Mouse (Mus musculus): ENCODE data around the gene Dnajb12. TPM values are rescaled to one million over a fixed set of nuclear protein-coding genes. Genes with fewer than 3 reads are reported as not detected.

The Dnajb12 gene
- total and polyA plus RNA-seq, 3 experiments: 13.3 to 217 (median 41.7) TPM

DNA sequence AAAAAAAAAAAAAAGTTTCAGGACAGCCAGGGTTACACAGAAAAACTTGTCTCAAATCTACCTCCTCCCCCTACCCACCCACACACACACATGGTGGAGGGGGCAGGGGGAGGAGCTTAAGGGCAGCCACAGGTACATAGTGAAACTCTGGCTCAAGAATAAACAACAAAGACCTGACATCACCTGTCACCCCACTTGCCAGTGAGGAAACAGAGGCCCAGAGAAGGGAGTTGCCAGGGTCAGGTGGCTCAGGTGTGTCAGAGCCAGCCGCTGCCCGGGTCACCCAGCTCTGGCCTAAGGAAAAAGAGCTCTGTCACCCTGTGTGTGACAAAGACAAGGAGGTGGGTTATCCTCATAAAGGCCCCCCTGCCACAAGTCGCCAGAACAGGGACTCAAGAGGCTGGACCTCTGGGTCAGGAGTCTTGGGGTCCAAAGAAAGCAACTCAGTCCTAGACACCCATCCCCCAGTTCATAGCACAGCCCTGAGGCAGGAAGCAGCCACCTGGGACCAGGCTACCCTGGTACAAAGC is 27.8 kb downstream of the Dnajb12 start:
- Histone ChIP-seq H3K4me3 (ENCODE audit: control insufficient read depth in 1 of 2, insufficient read depth in 1 of 2, low read depth in 2 of 2, low read length in 2 of 2) (no peak overlapping the region), H3K9me3 (replicated peaks; ENCODE audit: insufficient read depth, low read length) (no peaks in the 10 kb centered on the region), H3K9ac (ENCODE audit: control insufficient read depth, low read depth, low read length, poor library complexity, severe bottlenecking) (0 out of 2 replicates have a peak overlapping the region, but pooled peaks have one; percentile 2), H3K4me1 (ENCODE audit: control insufficient read depth in 1 of 2, insufficient read depth in 2 of 2, low read length in 2 of 2) (peaks cover 13 to 24% of the 10 kb centered on the region in 2 experiments; a peak in 3 of 4 replicates), H3K36me3 (ENCODE audit: control insufficient read depth in 1 of 2, insufficient read depth in 2 of 2, low read length in 2 of 2) (peaks cover 0 to 17% of the 10 kb centered on the region in 2 experiments; a peak in 2 of 4 replicates), H3K27me3 (ENCODE audit: control insufficient read depth in 1 of 2, insufficient read depth in 2 of 2, low read length in 2 of 2) (no peaks in the 10 kb centered on the region), H3K79me2 (ENCODE audit: control insufficient read depth, insufficient read depth, low read length, poor library complexity) (no peaks in the 10 kb centered on the region), H3K27ac (ENCODE audit: control insufficient read depth, low read depth, low read length) (no peak overlapping the region)
- no peak for TF ChIP-seq TCF12 (IDR thresholded peaks at IDR 0.05; ENCODE audit: low read depth, low read length)
- TF ChIP-seq MYB (IDR thresholded peaks at IDR 0.05; ENCODE audit: low read depth, low read length): no peak
- TF ChIP-seq TBP (IDR thresholded peaks at IDR 0.05; ENCODE audit: low read depth, low read length): no peak
- TF ChIP-seq BHLHE40 (IDR thresholded peaks at IDR 0.05; ENCODE audit: borderline replicate concordance, low read depth, low read length): no peak
- no peak for TF ChIP-seq ZKSCAN1 (IDR thresholded peaks at IDR 0.05; ENCODE audit: low read depth, low read length)
- TF ChIP-seq RAD21 (IDR thresholded peaks at IDR 0.05; ENCODE audit: low read depth, low read length): no peak
- no peak for TF ChIP-seq RCOR1 (IDR thresholded peaks at IDR 0.05; ENCODE audit: low read depth, low read length)
- TF ChIP-seq ZNF384 (IDR thresholded peaks at IDR 0.05; ENCODE audit: low read depth, low read length): no peak
- no peak for TF ChIP-seq MEF2A (IDR thresholded peaks at IDR 0.05; ENCODE audit: extremely low read depth, insufficient replicate concordance, low read depth, low read length, poor library complexity, severe bottlenecking)
- no peak for TF ChIP-seq MAZ (IDR thresholded peaks at IDR 0.05; ENCODE audit: low read depth, low read length)
- no peak for TF ChIP-seq CHD2 (IDR thresholded peaks at IDR 0.05; ENCODE audit: low read length)
- TF ChIP-seq TAL1 (IDR thresholded peaks at IDR 0.05; ENCODE audit: low read length): no peak
- TF ChIP-seq POLR2AphosphoS5 (IDR thresholded peaks at IDR 0.05; ENCODE audit: borderline replicate concordance, low read depth, low read length): no peak
- no peak for TF ChIP-seq GABPA (IDR thresholded peaks at IDR 0.05; ENCODE audit: low read depth, low read length)
- no peak for DNase-seq (ENCODE audit: low read depth, low spot score)

DNA sequence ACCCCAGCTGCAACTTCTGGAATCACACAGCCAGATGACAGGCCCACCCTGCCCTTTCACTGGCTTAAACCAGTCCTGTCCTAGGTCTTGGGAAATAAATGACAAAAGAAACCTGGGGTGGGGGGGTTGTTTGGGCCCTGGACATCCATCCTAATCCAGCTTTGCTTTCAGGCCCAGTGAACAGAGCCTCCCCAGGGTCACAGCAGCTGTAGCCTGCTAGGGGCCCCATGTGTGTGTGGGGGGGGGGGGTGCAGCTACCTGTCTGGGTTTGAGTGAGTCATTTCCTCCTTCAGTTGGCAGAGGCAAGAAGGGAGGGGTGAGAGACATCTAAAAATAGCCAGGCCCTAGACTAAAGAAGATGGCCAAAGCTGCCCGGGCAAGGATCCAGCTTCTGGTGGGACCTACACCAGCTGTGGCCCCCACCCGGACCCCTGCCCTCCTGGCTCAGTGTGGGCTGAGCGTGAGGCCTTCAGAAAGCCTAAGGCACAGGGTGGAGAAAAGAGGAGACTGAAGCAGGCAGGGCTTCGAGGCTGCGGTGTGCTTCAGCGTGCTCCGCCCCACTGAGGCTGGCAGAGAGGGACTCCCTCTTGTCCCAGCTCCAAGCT is 28.4 kb downstream of the Dnajb12 start:
- peaks cover 0 to 17% of the 10 kb centered on the region in 2 experiments; a peak in 2 of 4 replicates for H3K36me3 ChIP-seq (ENCODE audit: control insufficient read depth in 1 of 2, insufficient read depth in 2 of 2, low read length in 2 of 2)
- peak; percentile 70 for DNase-seq (ENCODE audit: low read depth, low spot score)
- peaks cover 13 to 24% of the 10 kb centered on the region in 2 experiments; a peak in 3 of 4 replicates for H3K4me1 ChIP-seq (ENCODE audit: control insufficient read depth in 1 of 2, insufficient read depth in 2 of 2, low read length in 2 of 2)
- peak overlapping the region; percentile 63 for H3K27ac ChIP-seq (ENCODE audit: control insufficient read depth, low read depth, low read length)
- H3K27me3 ChIP-seq (ENCODE audit: control insufficient read depth in 1 of 2, insufficient read depth in 2 of 2, low read length in 2 of 2): no peaks in the 10 kb centered on the region
- peak overlapping the region in 1 of 2 experiments; percentile 26; a peak in 1 of 4 replicates for H3K4me3 ChIP-seq (ENCODE audit: control insufficient read depth in 1 of 2, insufficient read depth in 1 of 2, low read depth in 2 of 2, low read length in 2 of 2)
- no peaks in the 10 kb centered on the region for H3K9me3 ChIP-seq (replicated peaks; ENCODE audit: insufficient read depth, low read length)
- peak overlapping the region; percentile 51 for H3K9ac ChIP-seq (ENCODE audit: control insufficient read depth, low read depth, low read length, poor library complexity, severe bottlenecking)
- no peaks in the 10 kb centered on the region for H3K79me2 ChIP-seq (ENCODE audit: control insufficient read depth, insufficient read depth, low read length, poor library complexity)
- TF ChIP-seq POLR2AphosphoS5 (IDR thresholded peaks at IDR 0.05; ENCODE audit: borderline replicate concordance, low read depth, low read length) (no peak), MAFK (IDR thresholded peaks at IDR 0.05; ENCODE audit: borderline replicate concordance, low read depth, low read length) (no peak), TBP (IDR thresholded peaks at IDR 0.05; ENCODE audit: low read depth, low read length) (no peak), NRF1 (IDR thresholded peaks at IDR 0.05; ENCODE audit: insufficient read depth, low read depth, low read length, poor library complexity, severe bottlenecking) (no peak), CHD1 (IDR thresholded peaks at IDR 0.05; ENCODE audit: low read depth, low read length) (no peak), E2F4 (IDR thresholded peaks at IDR 0.05; ENCODE audit: borderline replicate concordance, low read depth, low read length) (no peak), SIN3A (IDR thresholded peaks at IDR 0.05; ENCODE audit: low read length) (no peak; the same call in 1 of the 2 replicates), TAL1 (IDR thresholded peaks at IDR 0.05; ENCODE audit: low read length) (no peak), POLR2AphosphoS2 (IDR thresholded peaks at IDR 0.05; ENCODE audit: low read length) (no peak), HCFC1 (IDR thresholded peaks at IDR 0.05; ENCODE audit: low read depth, low read length) (peak; percentile 17; the same call in 1 of the 2 replicates), ZNF384 (IDR thresholded peaks at IDR 0.05; ENCODE audit: low read depth, low read length) (no peak), RCOR1 (IDR thresholded peaks at IDR 0.05; ENCODE audit: low read depth, low read length) (no peak), ELF1 (IDR thresholded peaks at IDR 0.05; ENCODE audit: low read depth, low read length) (no peak), EP300 (IDR thresholded peaks at IDR 0.05; ENCODE audit: low read depth in 1 of 2, low read length in 2 of 2) (peak; percentile 60 to 78), POLR2A (IDR thresholded peaks at IDR 0.05; ENCODE audit: control insufficient read depth in 1 of 2, insufficient read depth in 1 of 2, low read depth in 1 of 2, low read length in 2 of 2, poor library complexity in 1 of 2) (no peak), ZMIZ1 (IDR thresholded peaks at IDR 0.05; ENCODE audit: low read depth, low read length) (no peak), KAT2A (conservative IDR thresholded peaks at IDR 0.05; ENCODE audit: low read depth, low read length) (no peak), USF2 (IDR thresholded peaks at IDR 0.05; ENCODE audit: borderline replicate concordance in 1 of 2, insufficient read depth in 1 of 2, low read depth in 1 of 2, low read length in 2 of 2) (no peak), GATA1 (IDR thresholded peaks at IDR 0.05; ENCODE audit: low read depth, low read length) (no peak), MAZ (IDR thresholded peaks at IDR 0.05; ENCODE audit: low read depth, low read length) (peak; percentile 85), RAD21 (IDR thresholded peaks at IDR 0.05; ENCODE audit: low read depth, low read length) (no peak)

Measured in MEL (cell line).